Mouse (Mus musculus): ENCODE measurements around the gene Tmem56. TPM values are rescaled to one million over a fixed set of nuclear protein-coding genes. Genes with fewer than 3 reads are reported as not detected.

Tmem56 gene
- total RNA-seq (2012; rRNA removed) (0.20 and 0.39 TPM in 2 replicates), polyA plus RNA-seq (2012; ENCODE audit: insufficient read depth in 1 of 2, insufficient read length in 2 of 2, low read depth in 1 of 2, low replicate concordance in 2 of 2, missing spikeins in 1 of 2) (under 1 TPM in 1 of 2 experiments, not detected in 1; 0.32 TPM)

- no peak within 1 kb of the TSS for H3K9ac ChIP-seq (ENCODE audit: control insufficient read depth, low read depth, low read length, poor library complexity, severe bottlenecking)
- no peaks in the 10 kb centered on the region for H3K9me3 ChIP-seq (replicated peaks; ENCODE audit: insufficient read depth, low read length)
- H3K36me3 ChIP-seq (ENCODE audit: control insufficient read depth in 1 of 2, insufficient read depth in 2 of 2, low read length in 2 of 2), result no peaks in the 10 kb centered on the region
- DNase-seq (ENCODE audit: low read depth, low spot score), result no peak
- no peaks in the 10 kb centered on the region for H3K4me1 ChIP-seq (ENCODE audit: control insufficient read depth in 1 of 2, insufficient read depth in 2 of 2, low read length in 2 of 2)
- no peak within 1 kb of the TSS for H3K4me3 ChIP-seq (ENCODE audit: control insufficient read depth in 1 of 2, insufficient read depth in 1 of 2, low read depth in 2 of 2, low read length in 2 of 2)
- no peak within 1 kb of the TSS for H3K27ac ChIP-seq (ENCODE audit: control insufficient read depth, low read depth, low read length)
- H3K79me2 ChIP-seq (ENCODE audit: control insufficient read depth, insufficient read depth, low read length, poor library complexity), result no peaks in the 10 kb centered on the region
- peaks cover 0 to 3% of the 10 kb centered on the region in 2 experiments; a peak in 3 of 4 replicates for H3K27me3 ChIP-seq (ENCODE audit: control insufficient read depth in 1 of 2, insufficient read depth in 2 of 2, low read length in 2 of 2)
- no peak for TF ChIP-seq JUND (IDR thresholded peaks at IDR 0.05; ENCODE audit: low read depth, low read length)
- TF ChIP-seq KAT2A (conservative IDR thresholded peaks at IDR 0.05; ENCODE audit: low read depth, low read length), result no peak
- no peak for TF ChIP-seq HCFC1 (IDR thresholded peaks at IDR 0.05; ENCODE audit: low read depth, low read length)
- no peak for TF ChIP-seq TBP (IDR thresholded peaks at IDR 0.05; ENCODE audit: low read depth, low read length)
- TF ChIP-seq ETS1 (IDR thresholded peaks at IDR 0.05; ENCODE audit: low read depth, low read length), result no peak
- no peak for TF ChIP-seq MAX (IDR thresholded peaks at IDR 0.05; ENCODE audit: low read length)
- no peak for TF ChIP-seq SIN3A (IDR thresholded peaks at IDR 0.05; ENCODE audit: low read length)
- no peak for TF ChIP-seq GABPA (IDR thresholded peaks at IDR 0.05; ENCODE audit: low read depth, low read length)
- no peak for TF ChIP-seq MEF2A (IDR thresholded peaks at IDR 0.05; ENCODE audit: extremely low read depth, insufficient replicate concordance, low read depth, low read length, poor library complexity, severe bottlenecking)
- no peak for TF ChIP-seq POLR2A (IDR thresholded peaks at IDR 0.05; ENCODE audit: control insufficient read depth in 1 of 2, insufficient read depth in 1 of 2, low read depth in 1 of 2, low read length in 2 of 2, poor library complexity in 1 of 2)
- no peak for TF ChIP-seq MAZ (IDR thresholded peaks at IDR 0.05; ENCODE audit: low read depth, low read length)
- no peak for TF ChIP-seq TCF12 (IDR thresholded peaks at IDR 0.05; ENCODE audit: low read depth, low read length)
- TF ChIP-seq CHD1 (IDR thresholded peaks at IDR 0.05; ENCODE audit: low read depth, low read length), result no peak
Observed at GRCm38 (mm10) chr3:121282998-121283397, at the start of gene Tmem56. Gene Tmem56 (minus strand): TSS chr3:121283098.

GRCm38 (mm10) chr3:121330244-121330646 is 47.3 kb upstream of the Tmem56 start:
- H3K4me1 ChIP-seq (ENCODE audit: control insufficient read depth in 1 of 2, insufficient read depth in 2 of 2, low read length in 2 of 2), result no peaks in the 10 kb centered on the region
- no peaks in the 10 kb centered on the region for H3K27me3 ChIP-seq (ENCODE audit: control insufficient read depth in 1 of 2, insufficient read depth in 2 of 2, low read length in 2 of 2)
- H3K9me3 ChIP-seq (replicated peaks; ENCODE audit: insufficient read depth, low read length), result no peaks in the 10 kb centered on the region
- TF ChIP-seq RCOR1 (IDR thresholded peaks at IDR 0.05; ENCODE audit: low read depth, low read length) (no peak), ZC3H11A (IDR thresholded peaks at IDR 0.05; ENCODE audit: low read depth, low read length) (no peak), JUND (IDR thresholded peaks at IDR 0.05; ENCODE audit: low read depth, low read length) (no peak), TAL1 (IDR thresholded peaks at IDR 0.05; ENCODE audit: low read length) (no peak)
- no peaks in the 10 kb centered on the region for H3K36me3 ChIP-seq (ENCODE audit: control insufficient read depth in 1 of 2, insufficient read depth in 2 of 2, low read length in 2 of 2)
- H3K79me2 ChIP-seq (ENCODE audit: control insufficient read depth, insufficient read depth, low read length, poor library complexity), result no peaks in the 10 kb centered on the region
- H3K9ac ChIP-seq (ENCODE audit: control insufficient read depth, low read depth, low read length, poor library complexity, severe bottlenecking), result no peak overlapping the region
- H3K4me3 ChIP-seq (ENCODE audit: control insufficient read depth in 1 of 2, insufficient read depth in 1 of 2, low read depth in 2 of 2, low read length in 2 of 2), result no peak overlapping the region
- DNase-seq (ENCODE audit: low read depth, low spot score), result no peak
- H3K27ac ChIP-seq (ENCODE audit: control insufficient read depth, low read depth, low read length), result no peak overlapping the region
